Mouse (Mus musculus) heart, postnatal 36 days (tissue): ENCODE measurements around the gene Efhc1. TPM values are rescaled to one million over a fixed set of nuclear protein-coding genes. Genes with fewer than 3 reads are reported as not detected.

Source experiments
- DNase-seq, 2 experiments: peaks; one replicate each; pipeline ENCODE4 v3.0.0; 2021 to 2022
- intact Hi-C: fragments of 180-260 bp; cut with DNase I; formaldehyde crosslinking; loops from one replicate; pipeline ENCODE4 v1.15.1; 2025
- total RNA-seq, 2 experiments: library from RNA; stranded (reverse); gene quantifications; 2 replicates each; pipeline ENCODE4 v1.2.3; 2021

Gene Efhc1
- total RNA-seq, 2 experiments from 2014 or later, result 0.92 to 1.6 TPM

DNA sequence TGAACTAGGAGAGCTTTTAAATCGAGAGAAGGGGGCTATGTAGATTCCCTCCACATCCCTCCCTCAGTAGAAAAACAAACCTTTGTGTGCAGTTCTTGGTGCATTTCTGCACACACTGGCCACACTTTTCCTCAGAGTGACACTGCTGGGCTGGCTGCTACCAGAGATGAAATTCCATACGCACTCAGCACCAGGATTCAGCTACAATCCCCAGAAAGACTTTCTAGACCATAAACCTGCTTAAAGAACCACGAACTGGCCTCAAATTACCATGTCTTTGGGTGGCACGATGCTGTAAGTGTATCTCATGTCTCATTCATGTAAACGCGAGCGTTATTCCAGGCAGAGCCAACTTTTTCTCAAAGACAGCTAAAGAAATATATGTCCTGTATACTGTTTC is 9.6 kb upstream of the Efhc1 start:
- intact Hi-C loops, result loop anchor here (2.0 to 5.0 kb wide), 2 partner anchors 55 to 275 kb away; partner anchors contain the start of gene Tmem14a
- no peak for DNase-seq

DNA sequence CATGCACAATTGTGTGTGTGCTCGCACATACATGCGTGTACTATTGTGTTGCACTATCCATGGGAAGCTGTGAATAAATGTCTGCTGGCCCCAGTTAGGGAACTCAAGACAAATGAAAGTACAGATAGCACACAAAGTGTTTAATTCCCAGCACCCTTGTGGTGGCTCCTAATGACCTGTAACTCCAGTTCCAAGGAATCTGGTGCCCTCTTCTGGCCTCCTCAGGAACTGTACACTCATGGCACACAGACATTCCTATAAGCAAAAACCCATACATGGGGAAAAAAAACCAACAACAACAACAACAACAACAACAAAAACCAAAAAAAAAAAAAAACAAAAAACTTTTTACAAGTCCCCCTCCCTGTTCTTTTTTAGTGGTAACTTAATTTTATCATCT is 8.4 kb upstream of the Efhc1 start:
- intact Hi-C loops, result loop anchor here (5.0 kb wide), 1 partner anchor 274 kb away; the partner anchor contains the start of gene Tmem14a
- DNase-seq, result no peak

DNA sequence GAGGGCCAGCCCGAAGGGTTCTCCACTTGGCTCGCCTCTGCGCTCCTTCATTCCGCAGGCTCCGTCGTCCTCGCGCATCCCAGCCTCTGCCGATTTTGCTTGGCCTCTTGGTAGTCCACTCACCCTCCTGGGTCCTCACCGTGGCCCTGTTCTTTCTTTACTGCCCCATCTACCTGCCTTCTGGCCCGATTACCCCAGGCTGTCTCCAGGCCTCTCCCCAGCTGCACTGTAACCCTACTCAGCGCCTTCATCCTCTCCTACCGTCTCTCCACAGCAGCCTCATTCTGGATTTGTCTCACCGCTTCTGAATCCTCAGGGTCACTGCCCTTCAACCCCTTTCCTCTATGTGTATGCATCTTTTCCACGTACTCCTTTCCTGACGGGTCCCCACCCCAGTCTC is 373 bp downstream of the Efhc1 start:
- DNase-seq, result no peak
- intact Hi-C loops, result loop anchor here (2.0 kb wide), 1 partner anchor 129 kb away; no protein-coding TSS in a partner anchor

DNA sequence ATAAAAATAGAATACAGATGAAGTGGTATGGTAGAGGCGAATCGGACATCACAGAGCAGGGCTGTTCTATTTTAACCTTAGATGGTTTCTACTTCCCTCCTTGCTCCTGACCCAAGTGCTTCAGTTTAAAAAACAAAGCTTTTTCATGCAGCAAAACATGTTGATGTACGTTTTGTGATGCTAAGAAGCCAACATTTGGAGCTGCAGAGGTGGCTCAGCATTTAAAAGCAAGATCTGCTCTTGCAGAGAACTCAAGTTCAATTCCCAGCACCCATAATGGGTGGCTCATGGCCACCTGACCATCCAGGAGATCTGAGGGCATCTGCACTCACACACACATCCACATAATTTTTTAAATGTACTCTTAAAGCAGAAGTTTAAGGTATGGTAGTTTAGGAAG is 3.5 kb downstream of the Efhc1 start:
- intact Hi-C loops, result no loop called here
- no peak for DNase-seq

DNA sequence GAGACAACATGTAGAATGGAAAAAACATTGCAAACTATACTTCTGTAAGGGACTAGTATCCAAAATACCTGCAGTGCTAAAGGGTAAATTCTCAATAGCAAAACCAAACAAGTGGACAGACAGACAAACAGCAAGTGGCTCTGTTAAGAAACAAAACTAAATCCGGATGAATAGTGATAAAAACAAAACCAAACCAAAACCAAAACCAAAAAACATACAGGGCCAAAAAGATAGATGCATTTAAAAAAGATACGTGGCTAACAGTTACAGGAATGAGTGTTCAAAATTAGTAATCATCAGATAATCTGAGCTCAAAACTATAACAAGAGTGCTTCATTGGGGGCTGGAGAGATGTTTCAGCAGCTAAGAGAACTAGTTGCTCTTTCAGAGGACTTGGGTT is 18.2 kb downstream of the Efhc1 start:
- intact Hi-C loops, result no loop called here

DNA sequence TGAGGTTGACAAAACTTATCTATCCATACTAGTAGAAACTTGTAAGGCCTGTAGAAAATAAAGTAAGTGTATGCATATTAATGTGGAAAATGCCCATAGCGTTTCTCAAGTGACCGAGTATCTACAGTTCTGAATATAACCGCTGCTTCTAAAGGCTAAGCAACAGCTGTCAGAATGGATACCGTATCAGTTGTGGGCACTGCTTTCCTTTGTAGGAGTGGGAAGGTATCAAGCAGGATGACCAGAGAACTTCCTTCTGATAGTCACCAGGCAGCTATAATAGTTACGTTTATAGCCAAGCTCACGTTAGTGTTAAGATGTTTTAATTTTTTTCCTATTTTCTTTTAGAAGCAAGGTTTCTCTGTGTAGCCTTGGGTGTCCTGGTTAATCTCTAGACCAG is 22.0 kb downstream of the Efhc1 start:
- intact Hi-C loops, result no loop called here

More for the DNA sequence above, 18.2 kb downstream of the Efhc1 start:
- DNase-seq, result no peak

DNA sequence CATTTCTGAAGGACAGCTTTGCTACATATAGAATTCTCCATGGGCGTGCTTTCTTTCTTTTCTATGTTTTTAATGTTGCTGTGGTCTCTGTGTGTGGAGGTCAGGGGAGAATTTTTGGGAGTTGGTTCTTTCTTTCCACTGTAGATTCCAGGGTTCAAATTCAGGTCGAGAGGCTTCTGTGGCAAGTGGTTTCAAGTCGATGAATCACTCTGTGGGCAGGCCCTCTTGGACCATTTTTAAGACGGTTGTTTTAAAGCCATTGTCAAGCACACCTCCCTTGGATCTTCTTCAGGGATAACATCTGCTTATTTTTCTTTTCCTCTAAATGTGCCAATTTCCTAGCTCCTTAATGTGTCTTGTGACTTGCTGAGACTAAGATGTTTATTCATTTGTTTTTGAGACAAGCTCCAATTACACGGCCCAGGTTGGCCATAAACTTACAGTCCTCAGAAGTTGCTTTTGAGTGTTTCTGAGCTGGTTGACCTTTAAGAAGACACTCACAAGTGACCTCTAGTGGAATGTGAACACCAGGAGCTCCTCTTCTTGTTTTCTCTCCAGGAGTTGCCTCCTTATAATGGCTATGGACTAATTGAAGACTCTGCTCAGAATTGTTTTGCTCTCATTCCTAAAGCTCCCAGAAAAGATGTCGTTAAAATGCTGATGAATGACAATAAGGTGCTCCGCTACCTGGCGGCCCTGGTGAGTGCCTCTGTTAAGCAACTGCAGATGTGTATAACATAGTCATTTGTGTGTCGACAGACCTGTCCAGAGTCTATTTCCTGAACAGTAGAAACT is 23.1 kb downstream of the Efhc1 start:
- no peak for DNase-seq
- intact Hi-C loops, result no loop called here

More for the DNA sequence above, 22.0 kb downstream of the Efhc1 start:
- DNase-seq, result no peak

DNA sequence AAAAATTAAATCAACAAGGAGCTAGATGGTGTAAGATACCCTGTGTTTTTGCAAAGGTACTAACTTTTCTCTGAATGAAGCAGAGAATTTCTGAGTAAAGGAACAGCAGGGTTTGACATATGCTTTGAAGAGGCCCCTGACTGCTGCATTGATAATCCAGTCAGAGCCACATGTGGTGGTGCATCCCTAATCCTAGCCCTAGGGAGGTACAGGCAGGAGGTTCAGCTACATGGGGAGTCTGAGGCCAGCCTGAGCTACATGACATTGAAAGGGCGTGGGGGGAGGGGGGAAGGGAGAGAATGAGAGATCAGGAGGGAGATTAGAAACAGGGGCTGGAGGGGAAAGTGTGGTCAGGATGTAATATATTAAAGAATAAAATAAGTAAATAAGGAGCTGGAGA is 29.1 kb downstream of the Efhc1 start:
- intact Hi-C loops, result no loop called here
- DNase-seq, result no peak

DNA sequence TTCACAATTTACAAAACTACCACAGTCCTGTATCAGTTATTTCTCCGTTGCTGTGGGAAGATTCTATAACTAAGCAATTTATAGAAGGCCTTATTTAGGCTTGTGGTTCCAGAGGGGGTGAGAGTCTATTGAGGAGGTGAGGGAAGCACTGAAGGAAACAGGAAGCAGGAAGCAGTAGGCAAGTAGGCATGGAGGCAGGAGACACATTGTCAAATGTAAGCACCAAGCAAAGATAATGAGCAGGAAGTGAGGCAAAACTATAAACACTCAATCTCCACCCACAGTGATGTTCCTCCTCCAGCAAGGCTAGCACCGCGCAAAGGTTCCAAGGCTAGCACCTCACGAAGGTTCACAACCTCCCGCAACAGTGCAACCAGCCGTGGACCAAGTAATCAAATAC is 30.3 kb downstream of the Efhc1 start:
- intact Hi-C loops, result no loop called here
- no peak for DNase-seq

DNA sequence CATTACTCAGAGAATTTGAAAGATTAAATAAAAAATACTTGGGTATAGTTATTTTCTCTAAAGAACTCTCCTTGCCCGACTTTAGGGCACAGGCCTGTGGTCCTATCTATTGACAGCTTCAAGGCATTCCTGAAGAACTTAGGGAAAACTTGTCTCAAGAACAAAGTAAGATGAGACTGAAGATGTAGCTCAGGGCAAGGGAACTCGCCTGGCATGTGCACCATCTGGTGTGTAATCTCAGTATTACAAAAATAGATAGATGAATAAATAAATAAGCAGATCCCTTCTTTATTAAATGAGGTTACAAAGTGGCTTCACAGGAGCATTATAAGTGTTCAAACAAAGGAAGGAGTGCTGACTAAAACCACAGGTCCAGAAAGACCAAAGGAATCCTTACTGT is 32.7 kb downstream of the Efhc1 start:
- intact Hi-C loops, result no loop called here
- no peak for DNase-seq

DNA sequence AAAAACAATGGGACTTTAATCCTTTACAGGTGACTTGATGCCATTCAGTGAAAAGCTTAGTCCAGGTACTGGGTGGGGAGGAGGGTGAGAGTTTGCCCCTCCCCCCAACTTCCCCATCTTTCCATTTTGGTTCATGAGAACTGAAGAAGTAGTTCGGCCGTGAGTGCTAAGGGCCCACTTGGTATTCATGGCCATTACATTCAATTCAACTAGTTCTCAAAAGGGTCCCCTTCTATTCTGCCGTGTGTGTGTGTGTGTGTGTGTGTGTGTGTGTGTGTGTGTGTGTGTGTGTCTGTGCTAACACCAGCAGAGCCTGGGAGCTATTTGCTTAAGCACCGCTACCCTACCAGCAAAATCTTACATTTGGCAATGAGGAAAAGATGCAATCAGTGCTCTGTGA is 33.2 kb downstream of the Efhc1 start:
- intact Hi-C loops, result no loop called here
- DNase-seq, result no peak

DNA sequence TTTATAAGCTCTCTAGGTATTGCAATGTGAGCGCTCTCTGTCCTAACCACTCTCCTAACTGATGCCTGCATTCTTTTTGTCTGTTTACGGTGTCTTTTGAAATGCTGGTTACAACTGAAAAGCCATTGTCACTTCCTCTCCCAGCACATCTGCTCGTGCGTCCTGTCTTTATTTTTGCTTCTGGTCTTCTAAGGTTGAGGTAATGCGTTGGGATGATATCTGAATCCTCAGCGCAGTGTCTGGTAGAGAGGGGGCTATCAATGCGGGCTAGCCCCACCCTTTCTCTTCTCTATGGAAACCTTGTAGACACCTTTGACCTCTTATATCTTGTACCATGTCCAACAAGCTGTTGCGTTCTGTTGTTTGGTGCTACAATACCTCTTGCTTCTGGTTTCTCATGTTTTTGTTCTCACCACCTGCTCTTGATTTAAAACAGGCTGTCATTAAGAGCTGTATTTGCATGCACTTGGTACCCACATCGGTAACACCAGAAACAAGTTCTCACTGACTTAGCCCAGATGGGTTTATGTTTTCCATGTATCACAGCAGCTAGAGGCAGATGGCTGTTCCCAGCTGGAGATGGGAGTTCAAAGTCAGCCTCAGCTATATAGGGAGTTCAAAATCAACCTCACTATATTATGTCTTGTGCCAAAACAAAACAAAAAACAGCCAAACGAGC is 35.1 kb downstream of the Efhc1 start:
- no peak for DNase-seq
- intact Hi-C loops, result no loop called here

DNA sequence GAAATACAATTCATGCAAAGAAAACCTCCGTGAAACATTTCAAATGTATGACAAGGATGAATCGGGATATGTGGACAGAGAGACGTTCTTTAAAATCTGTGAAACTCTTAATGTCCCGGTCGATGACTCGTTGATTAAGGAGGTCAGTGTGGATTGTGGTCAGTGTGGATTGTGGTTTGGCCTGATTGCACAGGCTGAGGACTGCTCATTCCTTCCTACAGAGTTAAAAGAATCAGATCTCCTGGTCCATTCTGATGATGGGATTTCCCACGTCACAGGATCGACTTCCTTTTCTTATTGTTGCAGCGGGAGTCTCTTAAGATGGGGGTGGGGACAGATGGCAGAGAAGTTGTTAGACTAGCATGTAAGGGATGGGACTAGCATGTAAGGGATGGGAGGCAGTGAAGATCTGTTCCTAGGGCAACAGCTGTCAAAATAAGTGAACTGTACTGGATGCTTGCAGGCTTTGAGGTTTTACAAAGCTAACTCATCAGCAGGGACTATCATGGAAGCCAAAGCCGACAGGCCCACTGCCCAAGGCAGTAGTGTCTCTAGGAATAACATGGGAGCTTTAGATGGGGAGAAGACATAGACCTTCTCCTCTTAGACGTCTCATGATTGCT is 38.1 kb downstream of the Efhc1 start:
- DNase-seq, result no peak
- intact Hi-C loops, result loop anchor here (5.0 kb wide), 1 partner anchor 48 kb away; no protein-coding TSS in a partner anchor

DNA sequence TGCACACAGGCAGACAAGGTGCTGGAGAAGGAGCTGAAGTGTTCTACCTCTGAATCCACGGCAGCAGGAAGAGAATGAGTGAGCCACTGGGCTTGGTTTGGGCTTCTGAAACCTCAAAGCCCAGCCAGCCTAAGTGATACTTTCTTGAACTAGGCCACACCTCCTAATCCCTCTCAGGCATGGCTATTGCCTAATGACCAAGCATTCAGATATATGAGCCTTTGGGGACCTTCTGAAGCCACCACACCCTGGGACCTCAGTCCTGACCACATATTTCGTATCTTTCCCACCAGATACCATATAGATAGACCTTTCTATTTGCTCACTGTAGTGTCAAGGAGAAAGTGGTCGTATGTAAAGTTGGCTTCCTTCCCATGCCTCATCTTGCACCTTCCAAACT is 42.3 kb downstream of the Efhc1 start:
- no peak for DNase-seq
- intact Hi-C loops, result loop anchor here (5.0 kb wide), 1 partner anchor 44 kb away; no protein-coding TSS in a partner anchor

DNA sequence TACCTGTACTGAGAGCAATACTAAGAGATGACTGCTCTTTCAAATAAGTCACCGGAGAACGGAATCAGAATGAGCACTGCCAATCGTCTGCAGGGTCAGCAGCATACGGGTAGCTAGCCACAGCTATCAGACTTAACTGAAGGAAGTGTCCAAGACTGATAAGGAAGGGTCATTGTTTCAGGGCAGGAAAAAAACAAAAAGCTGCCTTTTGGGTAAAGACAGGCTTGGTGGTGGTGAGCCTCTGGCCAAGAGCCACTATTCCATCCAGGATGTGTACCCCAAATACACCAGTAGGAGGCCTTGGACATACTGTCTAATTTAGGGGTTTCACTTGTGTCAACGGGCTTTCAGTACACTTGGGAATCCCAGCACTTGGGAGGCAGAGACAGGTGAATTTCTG is 42.9 kb downstream of the Efhc1 start:
- intact Hi-C loops, result loop anchor here (5.0 kb wide), 1 partner anchor 43 kb away; no protein-coding TSS in a partner anchor
- DNase-seq, result no peak

DNA sequence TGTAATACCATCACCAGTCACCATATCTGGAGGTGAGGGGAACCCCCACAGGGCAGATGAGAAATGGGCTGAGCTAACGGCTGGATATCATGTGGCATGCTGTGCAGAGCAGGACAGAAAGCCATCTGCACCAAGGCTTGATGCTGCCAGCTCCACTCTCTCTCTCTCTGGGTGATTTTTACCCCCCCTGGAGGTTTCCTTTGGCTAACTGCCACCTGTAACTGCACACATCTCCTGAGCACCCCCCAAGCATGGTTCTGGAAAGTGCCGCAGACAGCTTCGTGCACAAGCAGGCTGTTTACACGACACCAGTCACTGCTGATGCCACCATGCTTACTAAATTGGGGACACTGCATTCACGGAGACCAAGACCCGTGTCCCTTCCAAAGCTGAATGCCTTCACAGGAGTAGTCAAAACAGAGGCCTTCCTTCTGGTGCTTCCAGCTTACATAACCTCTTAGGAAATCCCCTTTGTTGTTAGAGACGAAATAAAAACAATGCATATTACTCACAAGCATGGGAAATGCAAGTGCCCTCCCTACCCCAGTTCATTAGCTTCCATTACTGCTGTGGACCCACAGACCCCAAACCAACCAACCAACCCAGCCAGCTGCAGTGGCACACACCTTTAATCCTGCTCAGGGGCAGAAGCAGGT is 44.0 kb downstream of the Efhc1 start:
- DNase-seq, result peak in 1 of 2 experiments; percentile 48

DNA sequence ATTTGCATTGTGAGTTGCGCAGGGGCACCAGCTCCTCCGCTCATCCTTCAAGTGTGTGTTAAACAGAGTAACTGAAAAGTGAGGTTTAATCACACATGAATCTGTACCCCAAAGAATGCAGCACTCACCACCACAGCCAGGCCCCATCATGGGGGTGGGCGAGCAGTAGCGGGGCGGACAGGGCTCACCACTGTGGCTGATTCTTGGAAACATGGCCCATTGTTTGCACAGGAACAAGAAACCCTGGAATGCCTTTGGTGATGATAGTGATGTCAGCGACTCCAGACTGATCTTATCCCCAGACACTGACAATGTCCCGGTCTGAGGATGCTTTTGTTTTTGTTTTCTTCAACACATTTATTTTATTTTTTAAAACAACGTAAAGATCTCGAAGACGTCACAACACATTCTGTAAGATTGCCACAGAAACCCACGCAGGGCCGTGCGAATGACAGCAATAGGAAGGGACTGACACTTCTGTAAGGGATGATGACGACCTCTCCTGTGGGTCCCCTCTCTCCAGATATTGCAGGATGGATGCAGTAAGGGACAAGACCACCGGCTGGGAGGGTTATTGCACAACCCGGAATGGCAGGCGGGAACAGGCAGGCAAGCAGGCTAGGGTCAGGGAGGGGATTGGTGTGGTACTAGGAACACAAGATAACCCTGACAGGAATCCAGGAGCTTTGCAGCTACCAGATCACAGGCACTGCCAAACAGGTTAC is 45.3 kb downstream of the Efhc1 start:
- intact Hi-C loops, result loop anchor here (2.0 to 5.0 kb wide), 2 partner anchors 56 to 166 kb away; no protein-coding TSS in a partner anchor
- peak in 1 of 2 experiments; percentile 37 for DNase-seq

More for the DNA sequence above, 44.0 kb downstream of the Efhc1 start:
- intact Hi-C loops, result loop anchor here (5.0 kb wide), 1 partner anchor 167 kb away; no protein-coding TSS in a partner anchor

DNA sequence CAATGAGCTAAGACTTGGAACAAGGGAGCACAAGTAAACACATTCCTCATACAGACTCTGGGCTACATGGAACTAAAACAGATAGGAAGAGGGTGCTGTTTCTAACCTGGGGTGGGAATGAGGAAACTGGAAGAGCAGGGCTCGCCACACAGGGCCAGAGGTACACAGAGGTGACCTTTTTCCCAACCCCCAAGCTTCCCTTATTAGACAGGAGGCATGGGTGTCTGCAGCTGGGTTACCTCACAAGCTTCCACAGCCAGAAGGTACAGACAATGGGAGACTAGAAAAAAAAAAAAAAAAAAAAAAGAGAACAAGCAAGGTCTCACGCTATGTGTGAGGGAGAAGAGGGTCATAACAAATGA is 45.9 kb downstream of the Efhc1 start:
- intact Hi-C loops, result loop anchor here (2.0 to 5.0 kb wide), 2 partner anchors 57 to 165 kb away; no protein-coding TSS in a partner anchor
- no peak for DNase-seq

DNA sequence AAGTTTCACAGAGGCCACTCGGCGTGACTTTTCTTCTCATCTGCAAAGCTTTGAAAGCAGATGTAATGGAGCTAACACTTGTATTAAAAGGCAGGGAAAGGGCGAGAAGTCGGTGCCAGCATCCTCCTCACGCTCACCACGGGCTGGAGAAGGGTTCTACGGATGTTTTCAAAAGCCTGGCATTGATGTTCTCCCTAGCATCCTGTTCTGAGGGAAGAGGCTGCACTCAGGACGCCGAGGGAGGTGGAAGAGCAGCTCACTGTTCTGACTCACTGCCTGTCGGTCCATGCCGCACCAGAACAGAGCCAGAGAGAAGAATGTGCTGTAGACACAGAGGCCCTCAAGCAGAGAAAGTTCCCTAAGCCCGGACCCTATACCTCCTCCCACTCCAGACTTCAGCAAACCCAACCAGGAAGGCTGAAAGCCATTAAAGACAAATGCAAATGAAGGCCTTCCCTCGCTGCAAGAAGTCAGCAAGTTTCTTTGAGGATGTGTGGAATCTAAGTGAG is 46.5 kb downstream of the Efhc1 start:
- no peak for DNase-seq

More for the DNA sequence above, 46.5 kb downstream of the Efhc1 start:
- intact Hi-C loops, result loop anchor here (2.0 to 5.0 kb wide), 3 partner anchors 57 to 164 kb away; no protein-coding TSS in a partner anchor
